Mouse (Mus musculus): ENCODE measurements around the gene Casp9. TPM values are rescaled to one million over a fixed set of nuclear protein-coding genes. Genes with fewer than 3 reads are reported as not detected.

Casp9 gene
- polyA plus RNA-seq, 1 experiment from 2014 or later = 20.7 TPM

DNA sequence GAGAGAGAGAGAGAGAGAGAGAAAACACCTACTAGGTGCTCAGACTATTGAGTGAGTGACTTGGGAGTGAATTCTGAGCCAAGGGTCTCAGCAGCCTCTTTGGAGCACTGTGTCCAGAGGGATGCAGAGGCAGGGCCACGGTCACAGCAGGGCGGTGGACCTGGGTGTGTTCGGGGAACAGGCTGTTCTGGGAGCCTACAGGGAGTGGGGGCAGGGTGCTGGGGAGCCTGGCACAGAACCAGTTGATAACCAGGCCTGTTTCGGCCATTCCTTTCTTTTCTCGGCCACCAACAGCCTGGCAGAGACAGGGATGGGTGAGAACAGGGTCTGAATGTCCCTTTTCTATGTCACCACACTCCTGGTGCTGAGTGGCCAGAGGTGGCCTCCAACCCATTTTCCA is 69.5 kb downstream of the Casp9 start:
- no peaks in the 10 kb centered on the region for H3K9me3 ChIP-seq (replicated peaks; ENCODE audit: control insufficient read depth, low read length, poor library complexity, severe bottlenecking)
- H3K9ac ChIP-seq (ENCODE audit: low read depth, low read length) = no peak overlapping the region
- no peak overlapping the region for H3K4me3 ChIP-seq (ENCODE audit: low read depth, low read length)
- H3K4me1 ChIP-seq (ENCODE audit: control insufficient read depth, insufficient read depth, low read length) = peaks cover 10% of the 10 kb centered on the region
- H3K4me2 ChIP-seq (ENCODE audit: low read length) = no peak overlapping the region
- WGBS = 75% methylated on average over 5 of the region's 5 CpGs
- H3K36me3 ChIP-seq (ENCODE audit: control insufficient read depth, insufficient read depth, low read length) = peaks cover 3% of the 10 kb centered on the region; the same call in 1 of the 2 replicates
- ATAC-seq = no peak
- H3K27me3 ChIP-seq (ENCODE audit: control insufficient read depth, insufficient read depth, low read depth, low read length) = no peaks in the 10 kb centered on the region
- no peak overlapping the region for H3K27ac ChIP-seq (ENCODE audit: low read length)

DNA sequence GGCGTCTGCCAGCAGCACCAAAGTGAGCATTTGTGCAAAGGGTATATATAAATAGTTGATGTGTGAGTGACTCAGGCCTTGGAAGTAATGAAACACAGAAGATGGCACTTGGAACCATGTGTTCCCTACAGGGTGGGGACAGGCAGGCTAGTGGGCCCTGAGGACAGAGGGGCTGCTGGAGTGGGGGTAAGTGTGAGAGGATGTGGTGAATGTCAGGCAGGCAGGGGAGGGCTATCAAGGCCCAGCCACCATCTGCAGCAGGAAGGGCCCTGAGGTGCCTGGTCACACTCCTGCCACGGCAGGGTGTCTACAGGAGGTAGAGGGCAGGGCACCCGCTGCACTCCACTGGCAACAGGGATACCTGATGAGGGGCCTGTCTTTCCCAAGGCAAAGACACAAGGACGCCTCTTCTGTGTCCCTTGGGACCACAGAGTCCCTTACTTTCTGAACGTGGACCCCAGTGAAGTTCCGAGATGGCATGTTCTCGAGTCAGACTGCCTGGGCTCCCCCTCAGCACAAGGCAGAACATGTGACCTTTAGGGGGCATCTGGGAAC is 70.4 kb downstream of the Casp9 start:
- WGBS = 87% methylated on average over 7 of the region's 7 CpGs

DNA sequence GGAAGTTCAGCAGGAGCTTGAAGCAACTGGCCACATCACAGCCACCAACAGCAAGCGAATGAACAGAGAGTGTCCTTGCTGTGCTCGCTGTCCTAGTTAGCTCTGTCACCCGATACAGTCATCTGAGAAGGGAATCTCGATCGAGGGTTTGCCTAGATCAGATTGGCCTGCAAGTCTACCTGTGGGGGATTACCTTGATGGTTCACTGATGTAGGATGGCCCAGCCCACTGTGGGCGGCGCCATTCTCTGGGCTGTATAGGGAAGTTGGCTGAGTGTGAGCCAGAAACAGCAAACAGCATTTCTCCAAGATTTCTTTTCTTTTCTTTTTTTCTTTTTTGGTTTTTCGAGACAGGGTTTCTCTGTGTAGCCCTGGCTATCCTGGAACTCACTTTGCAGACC is 71.1 kb downstream of the Casp9 start:
- 98% methylated on average over 8 of the region's 8 CpGs for WGBS
- Histone ChIP-seq H3K9me3 (replicated peaks; ENCODE audit: control insufficient read depth, low read length, poor library complexity, severe bottlenecking) (no peaks in the 10 kb centered on the region), H3K36me3 (ENCODE audit: control insufficient read depth, insufficient read depth, low read length) (peaks cover 3% of the 10 kb centered on the region; the same call in 1 of the 2 replicates), H3K4me1 (ENCODE audit: control insufficient read depth, insufficient read depth, low read length) (peaks cover 10% of the 10 kb centered on the region), H3K4me3 (ENCODE audit: low read depth, low read length) (no peak overlapping the region), H3K9ac (ENCODE audit: low read depth, low read length) (no peak overlapping the region), H3K27ac (ENCODE audit: low read length) (no peak overlapping the region), H3K4me2 (ENCODE audit: low read length) (no peak overlapping the region), H3K27me3 (ENCODE audit: control insufficient read depth, insufficient read depth, low read depth, low read length) (no peaks in the 10 kb centered on the region)
- no peak for ATAC-seq

More for the DNA sequence above, 70.4 kb downstream of the Casp9 start:
- Histone ChIP-seq H3K4me2 (ENCODE audit: low read length) (no peak overlapping the region), H3K9me3 (replicated peaks; ENCODE audit: control insufficient read depth, low read length, poor library complexity, severe bottlenecking) (no peaks in the 10 kb centered on the region), H3K36me3 (ENCODE audit: control insufficient read depth, insufficient read depth, low read length) (peaks cover 3% of the 10 kb centered on the region; the same call in 1 of the 2 replicates), H3K27ac (ENCODE audit: low read length) (no peak overlapping the region), H3K9ac (ENCODE audit: low read depth, low read length) (no peak overlapping the region), H3K4me1 (ENCODE audit: control insufficient read depth, insufficient read depth, low read length) (peaks cover 10% of the 10 kb centered on the region), H3K4me3 (ENCODE audit: low read depth, low read length) (no peak overlapping the region), H3K27me3 (ENCODE audit: control insufficient read depth, insufficient read depth, low read depth, low read length) (no peaks in the 10 kb centered on the region)
- ATAC-seq = no peak

DNA sequence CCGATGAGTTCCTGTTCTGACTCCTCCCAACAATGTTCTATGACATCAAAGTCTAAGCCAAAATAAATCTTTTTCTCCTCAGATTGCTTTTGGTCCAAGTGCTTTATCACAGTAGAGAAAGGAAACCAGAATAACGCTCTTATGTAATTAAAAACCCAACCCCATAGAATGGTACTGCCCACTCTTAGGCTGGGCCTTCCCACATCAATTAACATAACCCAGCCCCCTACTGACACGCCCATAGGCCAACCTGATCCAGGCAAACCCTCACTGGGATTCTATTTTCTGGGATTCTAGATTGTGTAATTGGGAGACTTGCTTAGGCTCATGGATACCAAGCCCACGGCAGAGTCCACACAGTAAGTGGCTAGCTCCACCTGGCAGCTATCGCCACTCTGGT is 71.6 kb downstream of the Casp9 start:
- 95% methylated on average over 5 of the region's 5 CpGs for WGBS
- Histone ChIP-seq H3K27me3 (ENCODE audit: control insufficient read depth, insufficient read depth, low read depth, low read length) (no peaks in the 10 kb centered on the region), H3K4me2 (ENCODE audit: low read length) (no peak overlapping the region), H3K4me3 (ENCODE audit: low read depth, low read length) (no peak overlapping the region), H3K9me3 (replicated peaks; ENCODE audit: control insufficient read depth, low read length, poor library complexity, severe bottlenecking) (no peaks in the 10 kb centered on the region), H3K27ac (ENCODE audit: low read length) (no peak overlapping the region), H3K36me3 (ENCODE audit: control insufficient read depth, insufficient read depth, low read length) (peaks cover under 1% of the 10 kb centered on the region; the same call in 1 of the 2 replicates), H3K4me1 (ENCODE audit: control insufficient read depth, insufficient read depth, low read length) (peaks cover 10% of the 10 kb centered on the region), H3K9ac (ENCODE audit: low read depth, low read length) (no peak overlapping the region)
- no peak for ATAC-seq

Other genes with a start within 250 kb of the Casp9 start
- gene Fblim1, start 187.5 kb upstream of the Casp9 start, polyA plus RNA-seq (2015; fragmentation: Nextera tagmentation; extraction: Ambion mirVana) = 35.6 and 37.8 TPM in 2 replicates
- gene Tmem82, start 175.0 kb upstream of the Casp9 start, polyA plus RNA-seq (2015; fragmentation: Nextera tagmentation; extraction: Ambion mirVana) = 0.14 and 0.43 TPM in 2 replicates
- gene Slc25a34, start 169.8 kb upstream of the Casp9 start, polyA plus RNA-seq (2015; fragmentation: Nextera tagmentation; extraction: Ambion mirVana) = 0.27 and 0.45 TPM in 2 replicates
- gene Plekhm2, start 128.7 kb upstream of the Casp9 start, polyA plus RNA-seq (2015; fragmentation: Nextera tagmentation; extraction: Ambion mirVana) = 7.9 and 8.4 TPM in 2 replicates
- 1.7 TPM in 1 of 2 replicates, not detected in the other for gene Rsc1a1, start 108.0 kb upstream of the Casp9 start, polyA plus RNA-seq (2015; fragmentation: Nextera tagmentation; extraction: Ambion mirVana)
- gene Ddi2, start 70.2 kb upstream of the Casp9 start, polyA plus RNA-seq (2015; fragmentation: Nextera tagmentation; extraction: Ambion mirVana) = 10.0 and 12.6 TPM in 2 replicates
- not detected in 2 replicates for gene Agmat, start 46.9 kb upstream of the Casp9 start, polyA plus RNA-seq (2015; fragmentation: Nextera tagmentation; extraction: Ambion mirVana)
- gene Dnajc16, start 2.7 kb upstream of the Casp9 start, polyA plus RNA-seq (2015; fragmentation: Nextera tagmentation; extraction: Ambion mirVana) = 6.6 and 7.3 TPM in 2 replicates
- 0.40 TPM in 1 of 2 replicates, not detected in the other for gene Cela2a, start 32.5 kb downstream of the Casp9 start, polyA plus RNA-seq (2015; fragmentation: Nextera tagmentation; extraction: Ambion mirVana)
- not detected in 2 replicates for gene Ctrc, start 52.7 kb downstream of the Casp9 start, polyA plus RNA-seq (2015; fragmentation: Nextera tagmentation; extraction: Ambion mirVana)
- gene Efhd2, start 81.3 kb downstream of the Casp9 start, polyA plus RNA-seq (2015; fragmentation: Nextera tagmentation; extraction: Ambion mirVana) = 56.6 and 67.4 TPM in 2 replicates
- gene Fhad1, start 221.5 kb downstream of the Casp9 start, polyA plus RNA-seq (2015; fragmentation: Nextera tagmentation; extraction: Ambion mirVana) = 4.6 and 5.3 TPM in 2 replicates

Measured in midbrain, embryonic 16.5 days (tissue).